Mouse (Mus musculus): ENCODE results near the gene Thap2. TPM values are rescaled to one million over a fixed set of nuclear protein-coding genes. Genes with fewer than 3 reads are reported as not detected.

The Thap2 gene
- polyA plus RNA-seq (2015; fragmentation: Nextera tagmentation; extraction: Ambion mirVana) = 5.0 and 5.5 TPM in 2 replicates

DNA sequence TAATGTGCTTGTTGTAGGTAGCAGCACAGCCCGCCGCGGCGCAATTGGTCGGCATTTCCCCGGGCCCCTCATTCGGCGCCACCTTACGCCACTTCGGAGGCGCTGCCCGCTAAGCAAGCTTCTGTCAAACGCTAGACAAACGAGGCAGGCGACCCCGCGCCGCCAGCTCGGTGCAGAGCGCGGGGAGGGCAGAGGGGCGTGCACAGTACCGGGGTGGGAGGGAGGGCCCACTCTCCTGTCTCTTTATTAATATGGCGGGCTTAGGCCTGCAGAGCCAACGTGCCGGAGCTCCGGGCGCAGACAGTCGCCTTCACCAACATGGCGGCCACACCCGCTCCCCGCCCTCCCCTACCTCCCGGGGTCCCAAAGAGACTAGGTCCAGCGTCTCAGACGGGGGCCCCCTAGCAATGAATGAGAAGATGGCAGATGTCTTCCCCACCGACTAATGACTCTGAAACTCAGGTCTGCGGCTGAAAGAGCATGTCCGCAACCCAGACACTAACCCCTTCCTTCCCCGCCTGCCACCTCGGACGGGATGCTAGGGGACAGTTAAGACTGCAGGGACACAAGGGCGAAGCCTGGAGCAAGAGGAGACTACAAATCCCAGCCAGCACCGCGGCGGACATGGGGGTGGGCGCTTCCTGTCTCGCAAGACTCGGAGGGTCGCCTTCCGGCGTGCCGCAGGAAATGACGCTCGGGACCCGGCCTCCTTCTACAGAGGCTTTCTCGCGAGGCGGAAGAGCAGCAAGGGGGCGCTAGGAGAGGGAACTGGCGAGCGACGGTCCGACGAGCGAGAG lies at the start of gene Thap2, which contains the start of gene Zfc3h1:
TSS of gene Thap2 (minus strand) at position 223 of the 797 bp plus-strand sequence.
TSS of gene Zfc3h1 (plus strand) at position 739 of the 797 bp plus-strand sequence.
- DNase-seq = peak; percentile 98
- peak; percentile 96 for ATAC-seq
- H3K36me3 ChIP-seq (replicated peaks; ENCODE audit: insufficient read depth, low read length) = peaks cover 3% of the 10 kb centered on the region
- peak within 1 kb of the TSS; percentile 99 for H3K27ac ChIP-seq (ENCODE audit: low read depth)
- no peaks in the 10 kb centered on the region for H3K9me3 ChIP-seq (ENCODE audit: low read length)
- WGBS (ENCODE audit: insufficient replicate concordance) = under 1% methylated on average over 65 of the region's 65 CpGs
- H3K4me1 ChIP-seq (ENCODE audit: insufficient read depth) = peaks cover 26% of the 10 kb centered on the region
- H3K4me3 ChIP-seq (ENCODE audit: low read depth, low read length) = peak within 1 kb of the TSS; percentile 69
- H3K9ac ChIP-seq (replicated peaks) = peak within 1 kb of the TSS; percentile 98
- peak within 1 kb of the TSS; percentile 75 for H3K4me2 ChIP-seq (ENCODE audit: low read depth, low read length)
- no peaks in the 10 kb centered on the region for H3K27me3 ChIP-seq (ENCODE audit: insufficient read depth, low read length)
- TF ChIP-seq EP300 (IDR thresholded peaks at IDR 0.05; ENCODE audit: low read depth) (peak; percentile 51; the same call in 1 of the 2 replicates), CTCF (IDR thresholded peaks at IDR 0.05; ENCODE audit: low read depth) (peak; percentile 92)

DNA sequence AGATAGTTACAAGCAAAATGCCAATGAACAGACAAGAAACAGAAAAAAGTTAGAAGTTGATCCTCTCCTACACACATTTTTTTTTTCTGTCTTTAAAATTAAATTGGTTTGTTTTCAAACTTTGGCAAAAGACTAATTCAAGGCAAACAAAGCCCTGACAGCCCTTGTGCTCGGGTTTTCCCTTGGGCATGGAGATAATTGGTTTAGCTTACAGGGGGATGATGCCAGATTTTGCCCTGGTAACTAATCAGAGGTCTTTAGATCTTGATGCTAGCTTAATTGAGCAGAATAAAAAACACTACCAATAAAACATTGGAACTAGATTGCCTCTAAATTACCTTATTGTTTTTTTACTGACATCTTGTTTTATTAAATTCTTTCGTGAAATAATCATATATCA lies 41.1 kb upstream of the Thap2 start:
- H3K4me2 ChIP-seq (ENCODE audit: low read depth, low read length) = no peak overlapping the region
- H3K4me3 ChIP-seq (ENCODE audit: low read depth, low read length) = no peak overlapping the region
- no peak overlapping the region for H3K9ac ChIP-seq (replicated peaks)
- H3K27ac ChIP-seq (ENCODE audit: low read depth) = no peak overlapping the region
- no peak for DNase-seq
- H3K4me1 ChIP-seq (ENCODE audit: insufficient read depth) = no peaks in the 10 kb centered on the region
- no peak for ATAC-seq
- no peaks in the 10 kb centered on the region for H3K27me3 ChIP-seq (ENCODE audit: insufficient read depth, low read length)
- H3K9me3 ChIP-seq (ENCODE audit: low read length) = no peaks in the 10 kb centered on the region
- peaks cover 72% of the 10 kb centered on the region for H3K36me3 ChIP-seq (replicated peaks; ENCODE audit: insufficient read depth, low read length)
- TF ChIP-seq EP300 (IDR thresholded peaks at IDR 0.05; ENCODE audit: low read depth) = no peak
- TF ChIP-seq CTCF (IDR thresholded peaks at IDR 0.05; ENCODE audit: low read depth) = no peak
- WGBS (ENCODE audit: insufficient replicate concordance) = 78% methylated on average over 2 of the region's 2 CpGs

DNA sequence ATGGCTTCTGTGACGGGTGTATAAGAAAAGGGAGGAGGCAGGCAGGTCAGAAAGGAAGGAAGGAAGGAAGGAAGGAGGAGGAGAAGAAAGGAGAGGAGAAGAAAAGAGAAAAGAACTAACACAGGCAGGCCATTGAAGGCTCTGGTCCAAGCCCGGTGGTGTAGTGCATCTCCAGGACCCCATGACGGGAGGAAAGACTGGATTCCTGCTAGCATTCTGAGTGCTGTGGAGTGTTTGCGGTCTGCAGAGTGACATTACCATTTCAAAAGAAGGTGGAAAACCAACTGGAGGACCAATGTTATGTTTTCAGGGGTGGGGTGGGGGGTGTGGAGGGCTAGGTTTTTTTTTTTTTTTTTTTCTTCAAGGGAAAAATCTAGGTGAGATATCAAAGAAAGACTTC lies 37.7 kb upstream of the Thap2 start:
- no peak for DNase-seq
- Histone ChIP-seq H3K9ac (replicated peaks) (no peak overlapping the region), H3K27me3 (ENCODE audit: insufficient read depth, low read length) (no peaks in the 10 kb centered on the region), H3K27ac (ENCODE audit: low read depth) (no peak overlapping the region), H3K9me3 (ENCODE audit: low read length) (no peaks in the 10 kb centered on the region), H3K4me2 (ENCODE audit: low read depth, low read length) (no peak overlapping the region), H3K4me1 (ENCODE audit: insufficient read depth) (no peaks in the 10 kb centered on the region), H3K4me3 (ENCODE audit: low read depth, low read length) (no peak overlapping the region), H3K36me3 (replicated peaks; ENCODE audit: insufficient read depth, low read length) (peaks cover 68% of the 10 kb centered on the region)
- TF ChIP-seq CTCF (IDR thresholded peaks at IDR 0.05; ENCODE audit: low read depth) (no peak), EP300 (IDR thresholded peaks at IDR 0.05; ENCODE audit: low read depth) (no peak)
- 90% methylated on average over 4 of the region's 4 CpGs for WGBS (ENCODE audit: insufficient replicate concordance)
- ATAC-seq = no peak

DNA sequence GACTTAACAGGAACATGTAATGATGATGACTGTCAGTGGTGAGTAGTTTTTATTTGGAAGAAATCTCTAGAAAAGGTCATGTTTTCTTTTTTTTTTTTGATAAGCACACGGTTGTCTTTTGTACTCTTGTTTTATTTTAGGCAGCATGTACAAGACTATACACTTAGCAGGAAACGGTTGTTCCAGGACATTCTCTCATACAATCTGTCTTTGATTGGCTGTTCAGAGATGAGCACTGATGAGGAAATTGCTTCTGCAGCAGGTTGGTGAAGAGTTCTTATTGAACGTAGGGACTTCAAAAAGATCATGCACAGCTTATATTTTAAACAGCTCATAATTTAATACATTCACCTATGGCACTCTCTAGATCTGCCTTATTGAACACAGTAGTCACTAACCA lies 29.8 kb upstream of the Thap2 start:
- 88% methylated on average over 3 of the region's 3 CpGs for WGBS (ENCODE audit: insufficient replicate concordance)
- no peak overlapping the region for H3K4me2 ChIP-seq (ENCODE audit: low read depth, low read length)
- no peak overlapping the region for H3K4me3 ChIP-seq (ENCODE audit: low read depth, low read length)
- H3K27me3 ChIP-seq (ENCODE audit: insufficient read depth, low read length) = no peaks in the 10 kb centered on the region
- DNase-seq (no peak), ATAC-seq (no peak)
- H3K9me3 ChIP-seq (ENCODE audit: low read length) = no peaks in the 10 kb centered on the region
- peaks cover 83% of the 10 kb centered on the region for H3K36me3 ChIP-seq (replicated peaks; ENCODE audit: insufficient read depth, low read length)
- H3K9ac ChIP-seq (replicated peaks) = no peak overlapping the region
- TF ChIP-seq EP300 (IDR thresholded peaks at IDR 0.05; ENCODE audit: low read depth) (no peak), CTCF (IDR thresholded peaks at IDR 0.05; ENCODE audit: low read depth) (no peak)
- H3K4me1 ChIP-seq (ENCODE audit: insufficient read depth) = no peaks in the 10 kb centered on the region
- no peak overlapping the region for H3K27ac ChIP-seq (ENCODE audit: low read depth)

DNA sequence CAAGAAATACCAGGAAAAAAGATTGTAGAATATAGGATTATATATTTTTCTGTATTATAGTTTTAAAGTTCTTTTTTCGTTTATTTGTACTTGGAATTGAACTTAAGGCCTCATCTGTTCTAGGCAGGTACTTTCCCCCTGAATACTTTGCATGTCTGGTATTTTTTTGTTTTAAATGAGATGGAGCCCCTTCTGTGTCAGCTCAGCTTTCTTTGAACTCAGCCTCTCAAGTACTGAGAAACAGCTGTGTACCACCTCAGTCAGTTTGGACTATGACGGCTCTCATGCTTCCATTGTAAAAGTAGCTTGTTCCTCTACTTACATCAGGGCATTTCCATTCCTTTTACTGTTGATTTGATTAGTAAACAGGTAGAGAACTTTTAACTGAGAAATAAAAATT lies 29.3 kb upstream of the Thap2 start:
- H3K27ac ChIP-seq (ENCODE audit: low read depth) = no peak overlapping the region
- H3K4me2 ChIP-seq (ENCODE audit: low read depth, low read length) = no peak overlapping the region
- H3K27me3 ChIP-seq (ENCODE audit: insufficient read depth, low read length) = no peaks in the 10 kb centered on the region
- DNase-seq (no peak), ATAC-seq (no peak)
- H3K4me1 ChIP-seq (ENCODE audit: insufficient read depth) = no peaks in the 10 kb centered on the region
- peaks cover 83% of the 10 kb centered on the region for H3K36me3 ChIP-seq (replicated peaks; ENCODE audit: insufficient read depth, low read length)
- no peak overlapping the region for H3K4me3 ChIP-seq (ENCODE audit: low read depth, low read length)
- H3K9ac ChIP-seq (replicated peaks) = no peak overlapping the region
- no peaks in the 10 kb centered on the region for H3K9me3 ChIP-seq (ENCODE audit: low read length)
- WGBS (ENCODE audit: insufficient replicate concordance) = 93% methylated on average over 2 of the region's 2 CpGs
- TF ChIP-seq CTCF (IDR thresholded peaks at IDR 0.05; ENCODE audit: low read depth) (no peak), EP300 (IDR thresholded peaks at IDR 0.05; ENCODE audit: low read depth) (no peak)

DNA sequence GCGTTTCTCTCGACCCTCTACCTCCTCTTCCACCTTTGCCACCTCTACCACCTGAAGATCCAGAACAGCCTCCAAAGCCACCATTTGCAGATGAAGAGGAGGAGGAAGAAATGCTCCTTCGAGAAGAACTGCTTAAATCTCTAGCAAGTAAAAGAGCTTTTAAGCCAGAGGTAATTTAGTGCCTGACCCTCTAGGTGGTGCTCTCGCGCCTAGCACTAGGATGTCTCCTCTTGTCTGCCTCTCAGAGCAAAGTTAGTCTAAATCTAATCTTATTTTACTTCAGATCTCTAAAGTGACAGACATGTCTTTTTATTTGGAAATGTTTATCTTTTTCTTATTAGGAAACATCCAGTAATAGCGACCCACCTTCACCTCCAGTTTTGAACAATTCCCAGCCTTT lies 22.1 kb upstream of the Thap2 start:
- DNase-seq = peak; percentile 69
- Histone ChIP-seq H3K9me3 (ENCODE audit: low read length) (no peaks in the 10 kb centered on the region), H3K36me3 (replicated peaks; ENCODE audit: insufficient read depth, low read length) (peaks cover 66% of the 10 kb centered on the region), H3K4me1 (ENCODE audit: insufficient read depth) (no peaks in the 10 kb centered on the region), H3K4me2 (ENCODE audit: low read depth, low read length) (no peak overlapping the region), H3K27ac (ENCODE audit: low read depth) (no peak overlapping the region), H3K9ac (replicated peaks) (no peak overlapping the region), H3K4me3 (ENCODE audit: low read depth, low read length) (no peak overlapping the region), H3K27me3 (ENCODE audit: insufficient read depth, low read length) (no peaks in the 10 kb centered on the region)
- no peak for ATAC-seq
- TF ChIP-seq EP300 (IDR thresholded peaks at IDR 0.05; ENCODE audit: low read depth) = no peak
- TF ChIP-seq CTCF (IDR thresholded peaks at IDR 0.05; ENCODE audit: low read depth) = peak; percentile 74
- WGBS (ENCODE audit: insufficient replicate concordance) = 76% methylated on average over 6 of the region's 6 CpGs
